Mouse (Mus musculus) left cerebral cortex, adult 9 months (tissue): Measurements from ENCODE around the gene Hnrnpu.
"Not testable (repeated sequence)": the region's sequence is repeated elsewhere in the genome, so short reads cannot be mapped to it uniquely, and the experiment has no call there.

Experiments
- DNase-seq, 2 experiments: peaks; one replicate each; pipeline ENCODE4 v3.0.0; 2022; ENCODE audit warnings: low spot score in 2 of 2

The Hnrnpu gene

GRCm38 (mm10) chr1:178337551-178338317, at the start of gene Hnrnpu:
Gene Hnrnpu (minus strand): TSS chr1:178337797.
- peak; percentile 88 to 95 for DNase-seq

- DNase-seq = no peak
These were observed 44.6 kb upstream of the Hnrnpu start for GRCm38 (mm10) chr1:178382165-178382564.

GRCm38 (mm10) chr1:178379224-178379623, 41.6 kb upstream of the Hnrnpu start:
- DNase-seq = no peak

- no peak for DNase-seq
These were observed 40.5 kb upstream of the Hnrnpu start for GRCm38 (mm10) chr1:178378115-178378514.

- no peak for DNase-seq
These were observed 39.3 kb upstream of the Hnrnpu start for GRCm38 (mm10) chr1:178376907-178377306.

- DNase-seq = no peak
These were observed 38.5 kb upstream of the Hnrnpu start for GRCm38 (mm10) chr1:178376061-178376460.

- no peak for DNase-seq
These were observed 37.8 kb upstream of the Hnrnpu start for GRCm38 (mm10) chr1:178375381-178375780.

GRCm38 (mm10) chr1:178372681-178373080, 35.1 kb upstream of the Hnrnpu start:
- no peak for DNase-seq

GRCm38 (mm10) chr1:178369272-178369651, 31.7 kb upstream of the Hnrnpu start:
- peak in 1 of 2 experiments; percentile 39 for DNase-seq

- DNase-seq = peak; percentile 89 to 96
These were observed 31.1 kb upstream of the Hnrnpu start for GRCm38 (mm10) chr1:178368548-178369271.

GRCm38 (mm10) chr1:178368121-178368520, 30.5 kb upstream of the Hnrnpu start:
- no peak for DNase-seq

GRCm38 (mm10) chr1:178365171-178365570, 27.6 kb upstream of the Hnrnpu start:
- no peak for DNase-seq

GRCm38 (mm10) chr1:178360702-178361101, 23.1 kb upstream of the Hnrnpu start:
- no peak for DNase-seq

GRCm38 (mm10) chr1:178360264-178360663, 22.7 kb upstream of the Hnrnpu start:
- no peak for DNase-seq

GRCm38 (mm10) chr1:178357776-178358710, 20.4 kb upstream of the Hnrnpu start:
- peak; percentile 64 to 86 for DNase-seq

GRCm38 (mm10) chr1:178354576-178354975, 17.0 kb upstream of the Hnrnpu start:
- DNase-seq = no peak

- no peak for DNase-seq
These were observed 14.0 kb upstream of the Hnrnpu start for GRCm38 (mm10) chr1:178351643-178352042.

- DNase-seq = no peak
These were observed 13.2 kb upstream of the Hnrnpu start for GRCm38 (mm10) chr1:178350792-178351191.

- DNase-seq = not testable (repeated sequence)
These were observed 6.6 kb upstream of the Hnrnpu start for GRCm38 (mm10) chr1:178344071-178344805.

GRCm38 (mm10) chr1:178342612-178343011, 5.0 kb upstream of the Hnrnpu start:
- DNase-seq = no peak

GRCm38 (mm10) chr1:178342063-178342462, 4.5 kb upstream of the Hnrnpu start:
- no peak for DNase-seq
